Mouse (Mus musculus): ENCODE results near the gene Zfp748.

Gene Zfp748

DNA sequence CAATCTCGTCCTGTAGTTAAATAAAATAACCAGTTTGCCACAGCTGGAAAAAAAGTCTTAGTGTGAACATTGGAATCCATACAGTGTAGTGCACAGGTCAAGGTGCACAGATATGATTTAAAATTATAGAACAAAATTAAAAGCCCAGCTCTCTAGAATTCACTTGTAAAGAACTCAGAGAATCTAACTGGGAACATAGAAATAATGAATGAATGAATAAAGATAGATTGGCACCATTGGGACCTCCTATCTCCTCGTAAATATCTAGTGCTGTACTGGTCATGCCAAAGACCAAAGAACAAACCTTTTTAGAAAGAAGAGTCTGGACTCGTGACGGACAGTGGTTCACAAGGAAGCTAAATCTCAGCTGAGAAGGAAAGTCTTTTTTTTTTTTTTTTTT is at the start of gene Zfp748:
Gene Zfp748 (minus strand): TSS at position 101 of the 400 bp plus-strand sequence.
- DNase-seq (ENCODE audit: low spot score), result no peak

GRCm38 (mm10) chr13:67572591-67573189 is 19.1 kb upstream of the Zfp748 start:
- DNase-seq (ENCODE audit: low spot score), result no peak

GRCm38 (mm10) chr13:67552505-67553346 is 904 bp downstream of the Zfp748 start:
- peak; percentile 89 for DNase-seq (ENCODE audit: low spot score)

- DNase-seq (ENCODE audit: low spot score), result no peak
Measured at GRCm38 (mm10) chr13:67545941-67546340, 7.7 kb downstream of the Zfp748 start.

GRCm38 (mm10) chr13:67527049-67527730 is 26.4 kb downstream of the Zfp748 start:
- no peak for DNase-seq (ENCODE audit: low spot score)

DNA sequence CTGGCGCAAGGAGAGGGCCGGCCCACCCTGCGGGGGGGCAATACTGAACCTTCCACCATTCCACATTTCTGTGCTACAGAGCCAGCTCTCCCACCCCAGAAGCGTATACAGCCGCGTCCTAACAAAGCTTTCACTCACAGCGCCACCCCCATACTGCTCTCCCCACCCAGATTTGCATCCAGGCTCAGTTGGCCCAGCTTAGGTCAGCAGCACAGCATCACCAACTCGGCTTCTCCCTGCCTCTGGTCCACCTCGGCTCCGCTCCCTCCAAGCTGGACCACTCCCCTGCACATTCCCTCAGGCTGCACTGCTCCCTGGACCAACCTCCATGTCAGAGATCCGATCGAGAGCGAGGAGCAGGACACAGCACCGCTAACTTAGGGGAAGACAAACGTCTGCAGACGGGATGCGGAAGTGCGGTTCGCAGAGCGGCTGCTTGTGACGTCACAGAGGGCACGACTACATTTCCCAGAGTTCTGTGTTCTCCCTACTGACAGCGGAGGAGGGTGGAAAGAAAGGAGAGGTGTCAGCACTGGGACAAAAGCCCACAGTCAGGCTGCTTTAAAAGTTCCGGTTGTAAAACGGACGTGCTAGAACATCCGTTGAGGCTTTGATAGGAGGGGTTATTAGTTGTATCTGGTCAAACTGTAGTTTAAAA is 27.7 kb downstream of the Zfp748 start, which contains the start of the genes Gm26965 and Zfp87:
Gene Gm26965 (minus strand): TSS at position 399 of the 658 bp plus-strand sequence.
Gene Zfp87 (minus strand): TSS at position 425 of the 658 bp plus-strand sequence.
- peak; percentile 95 for DNase-seq (ENCODE audit: low spot score)

DNA sequence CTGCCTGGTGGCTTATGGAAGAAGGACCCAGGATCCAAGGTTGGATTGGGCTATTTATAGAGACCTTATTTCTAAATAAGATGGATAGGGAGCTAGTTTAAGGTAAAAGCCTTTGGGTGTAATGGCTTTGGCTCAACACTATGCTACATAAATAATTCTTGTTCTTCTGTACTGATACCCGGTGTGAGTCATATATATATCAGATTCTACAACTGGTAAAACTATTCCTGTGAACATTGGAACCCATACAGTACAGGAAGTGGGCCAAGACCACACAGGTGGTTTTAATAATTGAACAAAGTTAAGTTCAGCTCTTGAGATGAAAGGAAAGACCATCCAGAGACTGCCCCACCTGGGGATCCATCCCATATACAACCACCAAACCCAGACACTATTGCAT is 52.7 kb downstream of the Zfp748 start:
- DNase-seq (ENCODE audit: low spot score), result no peak

GRCm38 (mm10) chr13:67500084-67500719 is 53.4 kb downstream of the Zfp748 start, which contains the start of gene Zfp58:
Zfp58 (minus strand) TSS chr13:67500555.
- peak; percentile 90 for DNase-seq (ENCODE audit: low spot score)

DNA sequence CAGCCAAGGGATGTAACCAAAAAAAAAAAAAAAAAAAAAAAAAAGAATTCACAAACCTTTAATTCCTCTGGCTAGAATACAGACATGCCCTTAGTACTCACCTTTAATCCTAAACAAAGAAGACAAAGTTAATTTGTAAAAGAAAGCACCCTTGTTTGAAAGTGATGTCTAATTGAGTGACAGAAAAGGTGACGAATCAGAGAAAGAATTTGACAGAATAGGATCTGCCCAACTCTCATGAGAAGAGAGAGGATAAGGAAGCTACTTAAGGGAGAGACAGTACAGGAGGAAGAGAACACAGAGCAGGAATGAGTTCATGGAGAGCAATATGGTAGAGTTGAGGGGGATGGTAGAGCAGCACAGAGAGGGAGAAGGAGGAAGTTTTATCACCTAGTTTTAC is 58.0 kb downstream of the Zfp748 start:
- no peak for DNase-seq (ENCODE audit: low spot score)

All from retina, embryonic 14.5 days (tissue).